Mouse (Mus musculus) forebrain, embryonic 13.5 days (tissue): Measurements from ENCODE around the gene Myod1. TPM values are rescaled to one million over a fixed set of nuclear protein-coding genes. Genes with fewer than 3 reads are reported as not detected.

Experiments used
- ATAC-seq: fragments of 200-750 bp; cut with Nextera tagmentation; 2 replicates; pipeline ENCODE4 v1.8.0; 2017
- H3K27ac ChIP-seq: fragments of 300-500 bp; sonication (generic); 2 replicates; pipeline ENCODE4 v1.5.1; 2015; ENCODE audit warnings: inconsistent platforms, mild to moderate bottlenecking, moderate library complexity
- H3K27me3 ChIP-seq: fragments of 300-500 bp; sonication (generic); 2 replicates; pipeline ENCODE4 v1.6.1; 2015; ENCODE audit warnings: mild to moderate bottlenecking, inconsistent platforms
- H3K36me3 ChIP-seq: fragments of 300-500 bp; sonication (generic); 2 replicates; pipeline ENCODE4 v1.6.1; 2015; ENCODE audit warnings: mild to moderate bottlenecking, inconsistent platforms; ENCODE audit not compliant: poor library complexity, severe bottlenecking
- H3K4me1 ChIP-seq: fragments of 300-500 bp; sonication (generic); 2 replicates; pipeline ENCODE4 v1.6.1; 2015; ENCODE audit warnings: inconsistent platforms
- H3K4me2 ChIP-seq: fragments of 300-500 bp; sonication (generic); 2 replicates; pipeline ENCODE4 v1.6.1; 2015; ENCODE audit warnings: inconsistent platforms, mild to moderate bottlenecking, moderate library complexity
- H3K4me3 ChIP-seq: fragments of 300-500 bp; sonication (generic); 2 replicates; pipeline ENCODE4 v1.5.1; 2015; ENCODE audit warnings: mild to moderate bottlenecking, inconsistent platforms
- H3K9ac ChIP-seq: fragments of 300-500 bp; sonication (generic); 2 replicates; pipeline ENCODE4 v1.6.1; 2015; ENCODE audit warnings: mild to moderate bottlenecking, inconsistent platforms
- H3K9me3 ChIP-seq: fragments of 300-500 bp; sonication (generic); replicated peaks from 2 replicates; pipeline ENCODE4 v1.6.1; 2016; ENCODE audit warnings: inconsistent platforms
- WGBS: fragments of 180-500 bp; shearing (Covaris S2); methylation state at CpG from one replicate; pipeline ENCODE4 v1.1.7; 2015; 5-methylcytosine and 5-hydroxymethylcytosine counted together
- polyA plus RNA-seq: library from polyadenylated mRNA; unstranded; fragments of >200 nt; fragmentation: Nextera tagmentation; extraction: Ambion mirVana; gene quantifications from 2 replicates; pipeline ENCODE4 v1.2.1, GENCODE M21; 2015

The Myod1 gene
- polyA plus RNA-seq, 1 experiment from 2014 or later = not detected

DNA sequence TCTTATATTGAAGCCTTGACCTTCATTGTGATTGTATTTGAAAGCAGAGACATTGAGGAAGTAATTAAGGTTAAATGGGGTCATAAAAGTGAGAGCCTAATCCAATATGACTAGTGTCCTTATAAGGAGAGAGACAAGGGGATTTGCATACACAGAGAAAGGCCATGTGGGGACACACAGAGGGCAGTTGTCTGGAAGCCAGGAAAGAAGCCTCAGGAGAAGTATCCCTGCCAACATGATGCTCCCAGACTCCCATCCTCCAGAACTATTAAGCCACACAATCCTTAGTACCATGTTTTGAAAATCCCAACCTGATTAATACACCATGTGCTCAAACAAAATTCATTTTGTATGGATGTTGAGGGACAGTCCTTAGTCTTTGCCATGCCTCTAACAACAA lies 14.5 kb upstream of the Myod1 start:
- no peaks in the 10 kb centered on the region for H3K36me3 ChIP-seq
- ATAC-seq = no peak

DNA sequence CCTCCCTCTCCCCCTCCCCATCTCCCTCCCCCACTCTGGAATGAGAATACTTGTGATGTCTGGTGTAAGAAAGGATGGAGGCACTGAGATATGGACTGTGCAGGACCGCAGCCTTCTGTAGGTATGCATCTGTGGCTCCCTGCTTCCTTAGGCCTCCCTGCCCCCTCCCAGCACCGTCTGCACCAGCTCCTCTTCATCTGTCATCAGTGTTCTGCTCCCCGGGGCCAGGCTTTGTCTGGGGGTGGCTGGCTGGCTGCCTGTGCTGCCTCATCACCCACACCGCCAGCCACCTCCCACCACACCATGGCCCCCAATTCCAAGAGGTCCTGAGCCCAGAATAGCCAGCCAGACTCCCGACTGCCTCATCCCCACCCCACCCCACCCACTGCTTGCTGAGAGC lies 12.1 kb upstream of the Myod1 start:
- no peak overlapping the region for H3K27ac ChIP-seq
- H3K4me3 ChIP-seq = no peak overlapping the region
- H3K36me3 ChIP-seq = no peaks in the 10 kb centered on the region
- no peak overlapping the region for H3K4me2 ChIP-seq
- no peak for ATAC-seq
- no peaks in the 10 kb centered on the region for H3K4me1 ChIP-seq
- H3K9me3 ChIP-seq = no peaks in the 10 kb centered on the region
- H3K9ac ChIP-seq = no peak overlapping the region
- WGBS = 57% methylated on average over 5 of the region's 5 CpGs
- H3K27me3 ChIP-seq = 0 out of 2 replicates have a peak, but pooled peaks cover 3% of the 10 kb centered on the region

More for the DNA sequence above, 14.5 kb upstream of the Myod1 start:
- Histone ChIP-seq H3K4me1 (no peaks in the 10 kb centered on the region), H3K4me3 (no peak overlapping the region), H3K9me3 (no peaks in the 10 kb centered on the region), H3K27ac (no peak overlapping the region), H3K27me3 (0 out of 2 replicates have a peak, but pooled peaks cover 3% of the 10 kb centered on the region), H3K9ac (no peak overlapping the region), H3K4me2 (no peak overlapping the region)

DNA sequence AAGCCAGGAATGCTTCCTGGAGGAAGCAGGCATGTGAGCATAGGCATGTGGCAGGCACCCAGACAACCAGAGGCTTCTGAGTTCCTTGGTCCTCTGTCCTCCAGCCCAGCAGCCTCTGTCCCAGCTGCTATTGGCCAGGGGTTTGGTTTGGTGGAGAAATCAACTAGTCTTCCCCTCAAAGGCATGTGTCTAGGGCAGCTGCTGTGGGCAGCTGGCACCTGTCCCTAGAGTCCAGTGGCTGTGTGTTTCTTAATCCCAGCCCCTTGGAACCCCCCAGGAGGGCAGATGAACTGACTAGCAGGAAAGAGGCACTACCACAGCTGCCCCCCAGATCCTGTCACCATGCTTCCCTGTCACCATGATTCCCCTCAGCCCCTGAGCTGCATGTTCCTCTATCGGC lies 10.5 kb upstream of the Myod1 start:
- Histone ChIP-seq H3K27me3 (0 out of 2 replicates have a peak, but pooled peaks cover 3% of the 10 kb centered on the region), H3K9me3 (no peaks in the 10 kb centered on the region), H3K4me3 (no peak overlapping the region), H3K9ac (no peak overlapping the region), H3K27ac (no peak overlapping the region), H3K36me3 (no peaks in the 10 kb centered on the region), H3K4me2 (no peak overlapping the region), H3K4me1 (no peaks in the 10 kb centered on the region)
- WGBS = 89% methylated on average over 1 of the region's 1 CpGs
- ATAC-seq = no peak

DNA sequence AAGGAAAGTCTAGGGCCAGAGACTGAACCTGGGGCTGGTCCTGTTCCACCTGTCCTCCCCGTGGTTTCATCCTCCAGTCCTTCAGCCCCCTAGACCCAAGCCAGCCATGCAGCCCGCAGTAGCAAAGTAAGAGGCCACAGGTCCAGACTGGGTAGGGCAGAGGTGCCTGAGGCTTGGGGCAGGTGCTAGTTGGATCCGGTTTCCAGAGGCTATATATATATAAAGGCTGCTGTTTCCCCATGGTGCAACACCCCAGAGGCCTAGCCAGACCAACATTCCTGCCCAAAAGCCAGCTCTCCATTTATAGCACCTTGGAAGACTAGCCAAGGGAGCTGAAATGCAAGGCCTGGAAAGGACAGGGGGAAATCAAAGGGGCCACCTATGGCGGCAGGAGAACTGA lies 5.2 kb upstream of the Myod1 start:
- Histone ChIP-seq H3K4me3 (no peak overlapping the region), H3K27ac (no peak overlapping the region), H3K9ac (no peak overlapping the region), H3K4me2 (no peak overlapping the region), H3K36me3 (no peaks in the 10 kb centered on the region), H3K4me1 (peaks cover 2% of the 10 kb centered on the region; the same call in 1 of the 2 replicates), H3K9me3 (no peaks in the 10 kb centered on the region), H3K27me3 (peaks cover 31% of the 10 kb centered on the region)
- ATAC-seq = no peak
- WGBS = 74% methylated on average over 4 of the region's 4 CpGs

DNA sequence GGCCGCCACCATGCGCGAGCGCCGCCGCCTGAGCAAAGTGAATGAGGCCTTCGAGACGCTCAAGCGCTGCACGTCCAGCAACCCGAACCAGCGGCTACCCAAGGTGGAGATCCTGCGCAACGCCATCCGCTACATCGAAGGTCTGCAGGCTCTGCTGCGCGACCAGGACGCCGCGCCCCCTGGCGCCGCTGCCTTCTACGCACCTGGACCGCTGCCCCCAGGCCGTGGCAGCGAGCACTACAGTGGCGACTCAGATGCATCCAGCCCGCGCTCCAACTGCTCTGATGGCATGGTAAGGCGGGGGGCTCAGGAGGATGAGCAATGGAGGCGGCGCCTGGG lies 703 bp downstream of the Myod1 start:
- no peak overlapping the region for H3K27ac ChIP-seq
- under 1% methylated on average over 33 of the region's 33 CpGs for WGBS
- H3K9me3 ChIP-seq = no peaks in the 10 kb centered on the region
- H3K9ac ChIP-seq = peak overlapping the region; percentile 23; the same call in 1 of the 2 replicates
- H3K4me2 ChIP-seq = peak overlapping the region; percentile 56
- peaks cover 22% of the 10 kb centered on the region for H3K4me1 ChIP-seq
- no peaks in the 10 kb centered on the region for H3K36me3 ChIP-seq
- H3K27me3 ChIP-seq = peaks cover 70% of the 10 kb centered on the region
- H3K4me3 ChIP-seq = peak overlapping the region; percentile 25
- peak; percentile 48; the same call in 1 of the 2 replicates for ATAC-seq

DNA sequence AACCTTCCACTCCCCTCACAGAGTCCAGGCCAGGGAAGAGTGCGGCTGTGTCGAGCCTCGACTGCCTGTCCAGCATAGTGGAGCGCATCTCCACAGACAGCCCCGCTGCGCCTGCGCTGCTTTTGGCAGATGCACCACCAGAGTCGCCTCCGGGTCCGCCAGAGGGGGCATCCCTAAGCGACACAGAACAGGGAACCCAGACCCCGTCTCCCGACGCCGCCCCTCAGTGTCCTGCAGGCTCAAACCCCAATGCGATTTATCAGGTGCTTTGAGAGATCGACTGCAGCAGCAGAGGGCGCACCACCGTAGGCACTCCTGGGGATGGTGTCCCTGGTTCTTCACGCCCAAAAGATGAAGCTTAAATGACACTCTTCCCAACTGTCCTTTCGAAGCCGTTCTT lies 1.8 kb downstream of the Myod1 start:
- ATAC-seq = no peak
- H3K4me1 ChIP-seq = peaks cover 22% of the 10 kb centered on the region
- no peak overlapping the region for H3K27ac ChIP-seq
- peaks cover 68% of the 10 kb centered on the region for H3K27me3 ChIP-seq
- WGBS = 4% methylated on average over 22 of the region's 22 CpGs
- peak overlapping the region; percentile 21 for H3K4me3 ChIP-seq
- H3K36me3 ChIP-seq = no peaks in the 10 kb centered on the region
- H3K9ac ChIP-seq = no peak overlapping the region
- H3K9me3 ChIP-seq = no peaks in the 10 kb centered on the region
- H3K4me2 ChIP-seq = peak overlapping the region; percentile 56

DNA sequence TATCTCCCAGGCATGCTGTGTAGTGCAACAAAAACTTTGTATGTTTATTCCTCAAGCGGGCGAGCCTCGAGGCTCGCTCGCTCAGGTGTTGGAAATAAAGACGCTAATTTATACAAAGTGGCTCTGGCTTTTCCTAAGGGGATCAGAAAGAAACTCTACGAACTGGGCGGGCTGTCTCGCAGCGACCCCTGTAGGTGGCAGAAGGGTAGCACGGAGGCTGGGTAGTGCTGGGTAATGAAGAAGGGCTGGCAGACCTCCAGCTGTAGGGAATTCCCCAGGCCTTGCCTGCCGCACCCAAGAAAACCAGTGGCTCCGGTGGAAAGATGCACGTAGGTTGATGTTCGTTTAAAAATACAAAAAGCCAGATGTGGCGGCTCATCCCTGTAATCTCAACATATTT lies 2.7 kb downstream of the Myod1 start:
- peaks cover 60% of the 10 kb centered on the region for H3K27me3 ChIP-seq
- H3K36me3 ChIP-seq = no peaks in the 10 kb centered on the region
- ATAC-seq = 0 out of 2 replicates have a peak, but pooled peaks have one; percentile 34
- 7% methylated on average over 16 of the region's 16 CpGs for WGBS
- H3K4me2 ChIP-seq = no peak overlapping the region
- no peak overlapping the region for H3K27ac ChIP-seq
- H3K9ac ChIP-seq = no peak overlapping the region
- no peak overlapping the region for H3K4me3 ChIP-seq
- H3K9me3 ChIP-seq = no peaks in the 10 kb centered on the region
- H3K4me1 ChIP-seq = peaks cover 22% of the 10 kb centered on the region

DNA sequence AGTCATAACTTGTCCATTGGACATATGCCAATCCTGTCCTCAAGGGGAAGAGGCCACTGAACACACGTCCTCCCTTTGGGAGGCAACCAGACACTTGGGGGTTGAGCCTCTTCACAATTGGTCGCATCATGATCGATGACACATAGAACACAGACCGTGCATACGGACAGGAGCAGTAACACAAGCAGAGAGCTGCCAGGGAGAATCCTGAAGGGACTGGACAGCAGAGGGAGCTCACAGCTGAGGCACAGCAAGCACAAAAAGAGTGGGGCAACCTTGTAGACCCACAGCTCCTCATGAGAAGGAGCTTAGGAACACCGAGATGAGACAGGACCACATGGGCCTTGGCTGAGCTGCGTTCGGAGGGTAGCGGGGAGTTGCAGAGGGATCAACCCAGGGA lies 4.4 kb downstream of the Myod1 start:
- Histone ChIP-seq H3K36me3 (no peaks in the 10 kb centered on the region), H3K4me1 (peaks cover 22% of the 10 kb centered on the region), H3K4me3 (no peak overlapping the region), H3K4me2 (no peak overlapping the region), H3K9me3 (no peaks in the 10 kb centered on the region), H3K9ac (no peak overlapping the region), H3K27ac (no peak overlapping the region), H3K27me3 (peaks cover 44% of the 10 kb centered on the region)
- ATAC-seq = no peak
- 69% methylated on average over 9 of the region's 9 CpGs for WGBS

DNA sequence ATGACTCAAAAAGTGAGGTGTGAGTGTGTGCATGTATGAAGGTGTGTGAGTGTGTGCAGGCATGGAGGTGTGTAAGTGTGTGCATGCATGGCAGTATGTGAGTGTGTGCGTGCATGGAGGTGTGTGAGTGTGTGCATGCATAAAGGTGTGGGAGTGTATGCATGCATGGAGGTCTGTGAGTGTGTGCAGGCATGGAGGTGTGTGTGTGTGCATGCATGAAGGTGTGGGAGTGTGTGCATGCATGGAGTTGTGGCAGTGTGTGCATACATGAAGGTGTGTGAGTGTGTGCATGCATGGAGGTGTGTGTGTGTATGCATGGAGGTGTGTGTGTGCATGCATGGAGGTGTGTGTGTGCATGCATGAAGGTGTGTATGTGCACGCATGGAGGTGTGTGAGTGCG lies 11.2 kb downstream of the Myod1 start:
- no peak overlapping the region for H3K27ac ChIP-seq
- H3K4me1 ChIP-seq = no peaks in the 10 kb centered on the region
- H3K4me2 ChIP-seq = no peak overlapping the region
- H3K4me3 ChIP-seq = no peak overlapping the region
- ATAC-seq = no peak
- WGBS = 93% methylated on average over 3 of the region's 3 CpGs
- H3K27me3 ChIP-seq = no peaks in the 10 kb centered on the region
- H3K9ac ChIP-seq = no peak overlapping the region
- H3K9me3 ChIP-seq = no peaks in the 10 kb centered on the region
- no peaks in the 10 kb centered on the region for H3K36me3 ChIP-seq

DNA sequence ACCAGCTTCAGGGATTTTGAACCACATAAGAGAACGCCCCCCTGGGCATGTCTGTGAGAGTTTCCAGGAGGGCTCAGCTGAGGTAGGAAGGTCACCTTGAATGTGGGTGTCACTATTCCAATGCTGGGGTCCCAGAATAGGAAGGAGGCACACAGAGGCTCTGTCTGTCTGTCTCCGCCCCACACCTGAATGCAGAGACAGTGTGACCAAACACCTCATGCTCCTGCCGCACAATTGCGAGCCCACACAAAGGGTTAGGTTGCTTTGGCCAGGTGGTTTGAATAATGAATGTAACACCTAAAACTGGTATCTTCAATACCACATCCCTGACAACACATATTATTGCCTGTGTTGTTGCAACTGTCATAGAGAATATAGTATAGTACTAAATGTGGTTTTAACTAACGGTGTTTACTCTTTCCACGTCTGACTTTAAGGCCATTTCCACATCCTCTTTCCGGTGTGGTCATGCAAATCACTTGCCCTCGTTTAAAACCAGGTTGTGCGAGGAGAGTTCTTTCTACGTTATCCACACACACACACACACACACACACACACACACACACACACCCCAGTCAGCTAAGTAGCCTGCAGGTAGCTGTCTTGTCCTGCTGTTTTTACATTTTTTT lies 13.3 kb downstream of the Myod1 start:
- no peak overlapping the region for H3K4me3 ChIP-seq
- WGBS = 79% methylated on average over 10 of the region's 10 CpGs
- peaks cover 8% of the 10 kb centered on the region for H3K27me3 ChIP-seq
- no peaks in the 10 kb centered on the region for H3K36me3 ChIP-seq
- H3K27ac ChIP-seq = no peak overlapping the region
- H3K9me3 ChIP-seq = no peaks in the 10 kb centered on the region
- no peak overlapping the region for H3K9ac ChIP-seq
- no peaks in the 10 kb centered on the region for H3K4me1 ChIP-seq
- ATAC-seq = no peak
- no peak overlapping the region for H3K4me2 ChIP-seq

DNA sequence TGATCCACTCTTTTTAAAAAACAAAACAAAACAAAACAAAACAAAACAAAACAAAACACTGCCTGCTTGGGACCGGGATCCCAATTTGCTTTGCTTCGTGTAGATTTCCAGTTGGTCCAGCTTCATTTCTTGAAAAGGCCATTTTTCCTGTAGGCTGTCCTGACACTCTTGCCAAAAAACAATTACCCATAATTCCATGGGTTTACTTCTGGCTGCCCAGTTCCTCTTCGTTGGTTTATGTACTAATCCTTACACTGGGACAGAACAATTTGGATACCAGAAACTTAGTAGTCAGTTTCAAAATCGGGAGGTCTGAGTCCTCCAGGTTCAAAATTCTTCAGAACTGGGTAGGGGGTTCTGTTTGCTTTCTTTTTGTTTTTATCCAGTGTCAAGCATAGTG lies 14.0 kb downstream of the Myod1 start:
- H3K9ac ChIP-seq = no peak overlapping the region
- ATAC-seq = no peak
- WGBS = 63% methylated on average over 4 of the region's 4 CpGs
- H3K27me3 ChIP-seq = peaks cover 14% of the 10 kb centered on the region
- no peaks in the 10 kb centered on the region for H3K36me3 ChIP-seq
- no peaks in the 10 kb centered on the region for H3K4me1 ChIP-seq
- no peaks in the 10 kb centered on the region for H3K9me3 ChIP-seq
- H3K27ac ChIP-seq = no peak overlapping the region
- H3K4me3 ChIP-seq = no peak overlapping the region
- no peak overlapping the region for H3K4me2 ChIP-seq

DNA sequence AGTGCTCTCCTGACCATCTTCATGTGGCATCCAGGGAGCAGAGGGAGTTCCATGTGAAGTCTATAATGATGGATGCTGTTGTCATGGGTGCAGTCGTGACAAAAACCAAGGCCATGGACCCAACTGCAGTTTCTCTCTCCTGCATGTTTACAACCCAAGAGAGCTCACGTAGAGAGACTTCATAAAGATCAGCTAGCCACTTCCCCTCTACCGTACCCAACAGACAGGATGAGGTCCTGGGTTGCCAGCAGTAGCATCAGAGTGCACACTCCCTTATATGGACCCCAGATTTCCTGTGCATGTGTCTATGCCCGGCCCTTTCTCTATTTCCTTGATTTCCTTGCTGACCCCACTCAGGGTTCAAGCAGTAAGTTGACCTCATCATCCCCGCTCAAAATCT lies 15.4 kb downstream of the Myod1 start:
- 69% methylated on average over 5 of the region's 5 CpGs for WGBS
- Histone ChIP-seq H3K4me2 (no peak overlapping the region), H3K27ac (no peak overlapping the region), H3K9ac (0 out of 2 replicates have a peak overlapping the region, but pooled peaks have one; percentile 21), H3K4me3 (no peak overlapping the region), H3K36me3 (no peaks in the 10 kb centered on the region), H3K27me3 (peaks cover 22% of the 10 kb centered on the region), H3K9me3 (no peaks in the 10 kb centered on the region), H3K4me1 (0 out of 2 replicates have a peak, but pooled peaks cover 5% of the 10 kb centered on the region)
- ATAC-seq = no peak

DNA sequence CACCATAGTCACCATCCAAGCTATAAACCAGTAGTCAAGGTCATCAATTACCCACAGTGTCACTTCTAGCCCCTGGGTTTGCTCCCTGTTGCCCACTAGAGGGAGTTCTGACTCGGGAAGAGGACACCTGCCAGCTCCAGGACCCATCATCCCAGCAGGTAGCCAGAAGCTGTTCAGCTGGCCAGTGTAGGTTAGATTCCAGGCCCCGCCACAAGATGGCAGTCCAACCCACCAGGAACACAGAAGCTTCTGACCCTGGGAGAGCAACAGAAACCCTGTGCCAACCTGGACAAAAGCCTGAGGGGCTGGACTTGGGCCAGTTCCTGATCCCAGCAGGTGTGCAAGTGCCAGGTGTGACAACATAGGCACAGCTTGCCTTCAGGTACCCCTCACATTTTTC lies 16.8 kb downstream of the Myod1 start:
- no peak for ATAC-seq
- H3K4me3 ChIP-seq = no peak overlapping the region
- no peak overlapping the region for H3K4me2 ChIP-seq
- H3K9me3 ChIP-seq = no peaks in the 10 kb centered on the region
- WGBS = 0% methylated on average over 2 of the region's 2 CpGs
- H3K27ac ChIP-seq = no peak overlapping the region
- no peak overlapping the region for H3K9ac ChIP-seq
- peaks cover 15% of the 10 kb centered on the region for H3K4me1 ChIP-seq
- no peaks in the 10 kb centered on the region for H3K36me3 ChIP-seq
- peaks cover 35% of the 10 kb centered on the region for H3K27me3 ChIP-seq
